Mouse (Mus musculus) left cerebral cortex, postnatal 36 days (tissue): ENCODE measurements around the gene Hoxd8. TPM values are rescaled to one million over a fixed set of nuclear protein-coding genes. Genes with fewer than 3 reads are reported as not detected.

ENCODE experiments used
- DNase-seq, 2 experiments: peaks; one replicate each; pipeline ENCODE4 v3.0.0; 2021 to 2022; ENCODE audit warnings: low spot score in 2 of 2, mixed read lengths in 1 of 2
- intact Hi-C: fragments of 180-260 bp; cut with DNase I; formaldehyde crosslinking; loops from one replicate; pipeline ENCODE4 v1.15.1; 2025
- total RNA-seq, 2 experiments: library from RNA; stranded (reverse); gene quantifications; 2 replicates each; pipeline ENCODE4 v1.2.3; 2021

Gene Hoxd8
- total RNA-seq, 2 experiments from 2014 or later = not detected

DNA sequence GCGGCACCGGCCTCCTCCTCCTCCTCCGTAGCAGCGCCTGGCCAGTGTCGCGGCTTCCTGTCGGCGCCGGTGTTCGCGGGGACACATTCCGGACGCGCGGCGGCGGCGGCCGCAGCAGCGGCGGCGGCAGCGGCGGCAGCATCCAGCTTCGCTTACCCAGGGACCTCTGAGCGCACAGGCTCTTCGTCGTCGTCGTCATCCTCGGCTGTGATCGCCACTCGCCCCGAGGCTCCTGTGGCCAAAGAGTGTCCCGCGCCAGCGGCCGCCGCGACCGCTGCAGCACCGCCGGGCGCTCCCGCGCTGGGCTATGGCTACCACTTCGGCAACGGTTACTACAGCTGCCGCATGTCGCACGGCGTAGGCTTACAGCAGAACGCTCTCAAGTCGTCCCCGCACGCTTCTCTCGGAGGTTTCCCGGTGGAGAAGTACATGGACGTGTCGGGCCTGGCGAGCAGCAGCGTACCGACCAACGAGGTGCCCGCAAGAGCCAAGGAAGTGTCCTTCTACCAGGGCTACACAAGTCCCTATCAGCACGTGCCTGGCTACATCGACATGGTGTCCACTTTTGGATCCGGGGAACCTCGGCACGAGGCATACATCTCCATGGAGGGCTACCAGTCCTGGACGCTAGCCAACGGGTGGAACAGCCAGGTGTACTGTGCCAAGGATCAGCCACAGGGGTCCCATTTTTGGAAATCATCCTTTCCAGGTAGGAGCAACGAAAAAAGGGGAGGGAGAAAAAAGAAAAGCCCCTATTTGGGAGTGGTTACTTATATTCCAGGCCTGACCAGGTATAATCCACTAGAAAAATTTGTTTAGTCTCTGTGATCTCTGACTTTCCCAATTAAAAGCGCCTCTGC lies 35.8 kb upstream of the Hoxd8 start:
- DNase-seq = peak in 1 of 2 experiments; percentile 23
- intact Hi-C loops = loop anchor here (10.0 kb wide), 1 partner anchor 894 kb away; the partner anchor contains the start of gene Chn1

DNA sequence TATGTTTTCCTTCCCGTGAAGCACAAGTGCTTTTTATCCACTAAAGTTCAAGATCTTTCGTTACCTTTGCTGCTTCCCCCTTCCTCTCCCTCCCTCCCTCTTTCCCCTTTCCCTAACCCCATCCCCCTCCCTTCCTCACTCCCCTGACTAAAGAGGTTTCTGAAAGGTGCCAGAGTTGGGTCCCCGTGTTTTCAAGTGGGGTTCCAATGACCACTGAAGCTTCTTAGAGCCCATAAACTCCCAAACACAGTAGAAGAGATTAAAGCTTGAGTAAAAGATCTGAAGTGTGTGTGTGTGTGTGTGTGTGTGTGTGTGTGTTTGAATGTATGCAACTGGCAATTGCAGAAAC lies 35.2 kb upstream of the Hoxd8 start:
- intact Hi-C loops = loop anchor here (10.0 kb wide), 1 partner anchor 894 kb away; the partner anchor contains the start of gene Chn1
- DNase-seq = peak in 1 of 2 experiments; percentile 4

DNA sequence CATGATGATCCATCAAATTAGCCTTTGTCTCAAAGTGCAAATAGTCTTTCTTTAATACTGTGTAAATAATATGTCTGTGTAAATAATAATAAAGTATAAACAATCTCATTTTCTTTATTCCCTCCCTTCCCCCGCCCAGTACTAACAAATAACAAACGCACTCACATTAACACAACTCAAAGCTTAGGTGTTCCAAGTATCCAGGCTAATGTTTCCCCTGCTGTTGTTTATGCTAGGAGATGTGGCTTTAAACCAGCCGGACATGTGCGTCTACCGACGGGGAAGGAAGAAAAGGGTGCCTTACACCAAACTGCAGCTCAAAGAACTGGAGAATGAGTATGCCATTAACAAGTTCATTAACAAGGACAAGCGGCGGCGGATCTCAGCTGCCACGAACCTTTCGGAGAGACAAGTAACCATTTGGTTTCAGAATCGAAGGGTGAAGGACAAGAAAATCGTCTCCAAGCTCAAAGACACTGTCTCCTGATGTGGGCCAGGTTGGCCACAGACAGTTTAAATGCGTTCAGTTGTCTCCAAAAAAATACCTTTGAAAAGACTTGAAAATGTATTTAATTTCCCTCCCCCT lies 34.7 kb upstream of the Hoxd8 start:
- intact Hi-C loops = loop anchor here (10.0 kb wide), 1 partner anchor 895 kb away; the partner anchor contains the start of gene Chn1

DNA sequence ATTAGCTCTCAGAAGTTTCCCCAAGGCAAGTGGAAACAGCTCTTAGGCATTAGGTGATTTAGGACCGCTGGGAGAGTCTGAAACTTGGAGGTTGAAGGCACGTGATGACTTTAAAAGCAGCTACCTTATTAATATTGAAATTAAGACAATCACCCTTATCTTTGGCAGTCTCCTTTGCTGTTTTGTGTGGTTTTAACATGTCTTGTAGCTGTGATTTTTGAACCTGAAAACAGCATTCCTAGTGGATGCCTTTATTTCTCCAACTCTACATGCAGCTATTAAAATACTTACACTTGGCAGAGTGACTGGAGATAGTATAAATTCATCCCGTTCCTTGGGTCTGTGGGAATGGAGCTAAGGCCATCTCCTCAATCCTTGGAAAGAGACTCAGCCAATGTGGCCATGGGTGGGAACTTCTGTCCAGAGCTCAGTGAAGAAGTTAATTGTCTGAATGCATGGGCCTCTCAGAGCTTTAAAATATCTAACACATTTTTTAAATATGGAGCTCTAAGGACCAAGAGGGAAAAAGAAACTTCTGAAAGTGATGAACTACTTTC lies 33.7 kb upstream of the Hoxd8 start:
- intact Hi-C loops = no loop called here
- peak in 1 of 2 experiments; percentile 2 for DNase-seq

More for the DNA sequence above, 34.7 kb upstream of the Hoxd8 start:
- peak in 1 of 2 experiments; percentile 2 for DNase-seq

DNA sequence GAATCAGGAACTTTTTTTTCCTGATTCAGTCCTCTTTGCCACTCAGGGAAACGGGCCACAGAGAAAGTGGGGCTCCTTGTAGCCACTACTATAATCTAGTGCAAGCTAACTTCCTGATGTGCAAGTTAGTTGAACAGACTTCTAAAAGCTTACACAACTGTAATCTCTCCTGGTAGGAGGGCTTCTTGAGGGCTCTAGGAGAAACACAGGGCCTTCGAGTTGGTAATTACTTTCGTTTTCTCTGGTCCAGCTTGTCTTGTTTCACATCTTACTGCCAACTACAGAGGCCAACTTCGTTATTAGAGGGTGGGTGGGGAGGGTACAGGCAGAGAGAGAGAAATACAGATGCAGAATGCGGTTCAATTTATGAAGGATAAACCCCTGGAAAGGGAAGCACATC lies 32.6 kb upstream of the Hoxd8 start:
- DNase-seq = peak in 1 of 2 experiments; percentile 3
- intact Hi-C loops = no loop called here

DNA sequence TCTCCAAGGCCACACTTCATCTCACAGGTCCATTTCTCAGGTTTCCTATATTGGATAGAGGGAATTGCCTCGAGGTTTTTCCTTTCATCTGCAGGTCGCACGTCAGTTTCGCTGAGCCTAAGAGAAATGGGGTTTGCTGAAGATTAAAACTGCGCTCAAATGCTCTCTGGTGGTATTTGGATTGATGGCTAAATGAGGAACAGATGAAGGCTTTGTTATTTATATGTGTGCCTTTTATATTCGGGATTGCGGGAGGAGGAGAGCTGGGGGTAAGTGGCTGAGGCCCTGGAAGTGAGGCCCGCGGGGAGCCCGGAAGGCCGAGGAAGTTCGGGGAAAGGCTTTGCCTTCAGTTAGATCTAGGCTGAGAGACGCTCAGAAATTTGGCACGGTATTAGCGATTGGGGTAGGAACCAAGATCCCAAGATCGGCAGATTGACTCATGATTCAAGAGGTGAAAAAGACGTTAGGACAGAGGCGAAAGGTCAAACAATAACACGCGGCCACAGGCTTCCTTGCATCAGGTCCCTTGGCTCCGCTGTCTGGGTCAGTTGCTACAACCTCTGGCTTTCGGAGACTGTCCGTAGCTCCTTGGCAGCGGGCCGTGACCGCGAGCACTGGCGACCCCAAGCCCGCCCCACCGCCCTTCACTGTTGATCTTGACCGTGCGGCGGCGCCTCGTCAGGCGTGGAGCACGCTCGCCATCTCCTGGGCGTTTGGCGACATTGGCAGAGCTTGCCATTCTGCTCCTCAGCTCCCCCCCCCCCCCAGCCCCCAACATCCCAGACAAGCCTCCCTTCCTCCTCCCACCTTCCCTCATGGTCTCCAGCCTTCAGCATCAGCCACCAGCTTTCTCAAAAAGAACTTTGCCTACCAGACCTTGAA lies 31.7 kb upstream of the Hoxd8 start:
- DNase-seq = peak in 1 of 2 experiments; percentile 18
- intact Hi-C loops = no loop called here

DNA sequence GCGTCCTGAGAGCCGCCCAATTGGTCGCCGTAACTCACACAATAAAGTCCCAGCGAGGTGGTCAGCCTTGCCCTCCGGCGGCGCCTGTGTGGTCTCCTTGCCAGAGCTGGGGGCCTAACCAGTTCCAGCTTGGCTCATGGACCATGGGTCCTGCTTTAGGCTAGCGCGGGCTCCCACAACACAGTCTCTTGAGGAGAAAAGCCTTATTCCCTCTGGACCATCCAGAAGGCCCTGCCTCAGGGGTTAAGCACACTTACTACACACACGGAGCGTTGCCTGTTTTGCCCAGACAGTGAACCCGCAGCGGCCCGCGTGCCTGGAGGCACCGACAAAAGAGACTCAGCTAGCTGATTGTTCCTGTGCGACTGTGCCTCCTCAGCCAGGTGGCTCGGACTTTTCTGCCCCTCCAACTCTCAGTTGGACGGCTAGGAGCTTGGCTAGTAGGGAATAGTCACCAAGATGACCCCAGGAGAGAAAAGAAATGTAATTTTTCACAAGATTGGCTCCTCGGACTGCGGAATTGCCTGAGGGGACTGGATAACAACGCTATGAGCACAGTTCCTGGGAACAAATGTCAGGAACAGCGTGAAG lies 30.5 kb upstream of the Hoxd8 start:
- intact Hi-C loops = no loop called here
- DNase-seq = peak in 1 of 2 experiments; percentile 3

DNA sequence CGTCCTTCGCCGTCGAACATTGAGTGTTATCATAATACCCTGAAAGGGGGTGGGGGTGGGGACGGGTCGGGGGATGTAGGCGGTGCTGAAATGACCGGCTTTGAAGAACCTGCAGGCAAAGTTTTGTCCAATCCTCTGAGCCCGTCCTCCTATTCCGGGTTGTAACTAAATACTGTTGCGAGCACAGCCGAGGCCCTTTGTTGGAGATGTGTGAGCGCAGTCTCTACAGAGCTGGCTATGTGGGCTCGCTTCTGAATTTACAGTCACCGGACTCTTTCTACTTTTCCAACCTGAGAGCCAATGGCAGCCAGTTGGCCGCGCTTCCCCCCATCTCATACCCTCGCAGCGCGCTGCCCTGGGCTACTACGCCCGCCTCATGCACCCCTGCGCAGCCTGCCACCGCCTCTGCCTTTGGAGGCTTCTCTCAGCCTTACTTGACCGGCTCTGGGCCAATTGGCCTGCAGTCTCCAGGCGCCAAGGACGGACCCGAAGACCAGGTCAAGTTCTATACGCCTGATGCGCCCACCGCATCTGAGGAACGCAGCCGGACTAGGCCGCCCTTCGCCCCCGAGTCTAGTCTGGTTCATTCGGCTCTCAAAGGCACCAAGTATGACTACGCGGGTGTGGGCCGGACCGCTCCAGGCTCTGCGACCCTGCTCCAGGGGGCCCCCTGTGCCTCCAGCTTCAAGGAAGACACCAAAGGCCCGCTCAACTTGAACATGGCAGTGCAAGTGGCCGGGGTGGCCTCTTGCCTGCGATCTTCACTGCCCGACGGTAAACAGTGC lies 29.3 kb upstream of the Hoxd8 start, which contains the start of gene Hoxd12:
Hoxd12 (plus strand) TSS at position 133 of the 785 bp plus-strand sequence.
- peak in 1 of 2 experiments; percentile 3 for DNase-seq
- intact Hi-C loops = no loop called here

DNA sequence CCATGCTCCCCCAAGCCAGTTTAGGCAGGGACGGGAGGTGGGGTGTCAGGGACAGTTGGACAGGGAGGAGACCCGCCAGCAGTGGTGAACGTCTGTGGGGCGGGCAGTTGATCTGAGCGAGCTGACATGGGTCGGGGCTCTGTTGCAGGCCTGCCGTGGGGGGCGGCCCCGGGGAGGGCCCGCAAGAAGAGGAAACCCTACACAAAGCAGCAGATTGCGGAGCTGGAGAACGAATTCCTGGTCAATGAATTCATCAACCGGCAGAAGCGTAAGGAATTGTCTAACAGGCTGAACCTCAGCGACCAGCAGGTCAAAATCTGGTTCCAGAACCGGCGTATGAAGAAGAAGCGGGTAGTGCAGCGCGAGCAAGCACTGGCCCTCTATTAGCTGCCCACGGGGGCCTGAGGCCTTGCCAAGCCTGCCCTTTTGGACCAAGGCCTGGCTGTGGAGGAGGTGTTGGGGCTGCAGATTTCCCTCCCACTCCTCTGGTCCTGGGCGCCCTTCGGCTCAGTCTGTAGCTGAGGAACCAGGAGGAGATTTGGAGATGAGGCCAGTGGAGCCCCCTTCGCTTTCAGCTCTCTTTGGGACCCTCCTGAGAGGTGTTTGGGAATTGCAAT lies 28.6 kb upstream of the Hoxd8 start:
- intact Hi-C loops = no loop called here
- peak in 1 of 2 experiments; percentile 2 for DNase-seq

DNA sequence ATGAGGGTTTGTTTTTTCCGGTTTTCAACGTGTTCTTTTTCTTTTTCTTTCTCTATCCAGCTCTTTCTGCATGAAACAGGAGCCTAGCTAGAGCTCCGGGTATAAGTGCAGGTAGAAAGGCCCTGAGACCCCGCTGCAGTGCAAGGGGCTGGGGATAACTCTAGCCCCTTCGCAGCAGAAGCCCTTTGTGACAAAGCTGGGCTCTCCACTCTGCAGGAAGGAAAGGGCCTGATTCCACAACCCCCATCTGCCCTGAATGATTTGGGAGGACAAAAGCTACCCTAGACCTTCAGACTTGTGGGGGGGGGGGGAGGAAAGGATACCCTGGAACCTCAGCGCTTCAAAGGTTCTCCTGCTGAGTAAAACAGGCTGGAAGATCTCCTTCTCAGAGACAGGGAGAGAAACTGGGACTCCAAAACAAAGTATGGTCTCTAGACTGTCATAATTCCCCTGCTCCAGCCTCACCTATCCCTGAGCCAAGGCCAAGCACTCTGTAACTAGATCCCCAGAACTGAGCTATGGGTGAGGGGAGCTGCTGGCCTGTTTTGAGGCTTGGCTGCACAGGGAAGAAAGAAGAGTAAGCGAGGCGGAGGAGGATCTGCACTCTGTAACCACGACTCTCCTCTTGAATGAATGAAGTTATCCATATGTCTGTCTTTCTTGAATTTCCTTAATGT lies 27.9 kb upstream of the Hoxd8 start:
- peak in 1 of 2 experiments; percentile 3 for DNase-seq
- intact Hi-C loops = no loop called here

DNA sequence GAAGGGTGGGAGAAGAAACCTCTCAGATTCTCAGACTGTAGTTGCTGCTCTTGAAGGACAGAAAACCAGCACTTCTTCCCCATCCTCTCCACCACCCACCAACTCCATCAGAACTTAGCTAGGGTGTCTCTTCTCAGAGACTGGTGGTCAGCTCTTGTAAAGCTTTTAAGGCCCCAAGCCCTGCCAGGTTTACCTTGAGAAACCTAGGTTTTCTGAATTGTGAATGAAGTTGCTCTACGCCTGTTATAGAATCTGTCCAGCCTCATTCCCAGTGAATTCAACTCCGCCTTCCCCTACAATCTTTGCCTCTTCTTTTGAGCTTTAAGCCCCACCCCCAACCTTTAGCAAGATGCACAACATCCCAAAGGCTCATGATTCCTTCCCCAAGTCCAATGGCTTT lies 27.3 kb upstream of the Hoxd8 start:
- intact Hi-C loops = no loop called here
- peak in 1 of 2 experiments; percentile 2 for DNase-seq

DNA sequence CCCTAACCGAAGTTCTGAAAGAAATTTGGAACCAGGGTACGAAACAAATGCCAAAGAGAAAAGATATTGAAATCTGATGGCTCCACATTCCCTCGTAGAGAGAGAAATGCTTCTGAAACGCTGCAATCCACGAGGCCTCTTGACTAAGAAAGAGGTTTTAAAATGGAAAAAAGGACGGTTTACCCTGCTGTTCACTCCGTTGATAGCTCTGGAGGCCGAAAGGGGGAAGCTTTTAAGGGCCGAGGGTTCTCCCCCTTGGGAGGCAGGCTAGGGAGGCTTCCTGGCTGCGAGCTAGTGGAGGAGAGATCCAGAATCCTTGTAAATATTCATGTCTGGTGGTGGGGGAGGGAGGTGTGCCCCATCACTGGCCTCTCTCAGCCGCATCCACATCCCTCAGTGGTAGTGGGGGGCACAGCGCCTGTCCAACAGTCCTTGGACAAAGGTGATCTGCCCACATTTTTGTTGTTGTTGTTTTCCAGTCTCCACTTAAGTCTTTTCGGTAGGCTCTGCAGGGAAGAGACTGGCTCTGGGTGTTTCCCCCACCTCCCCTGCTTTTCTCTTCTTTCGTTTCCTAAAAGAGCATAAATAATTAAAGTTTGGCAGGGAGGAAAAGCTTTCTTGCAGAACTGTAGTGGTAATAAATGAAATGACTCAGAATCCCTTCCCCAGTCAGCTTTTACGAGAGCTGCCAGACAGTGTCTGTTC lies 25.4 kb upstream of the Hoxd8 start, which contains the start of gene Hoxd11:
Hoxd11 (plus strand) TSS at position 667 of the 705 bp plus-strand sequence.
- intact Hi-C loops = no loop called here
- no peak for DNase-seq

DNA sequence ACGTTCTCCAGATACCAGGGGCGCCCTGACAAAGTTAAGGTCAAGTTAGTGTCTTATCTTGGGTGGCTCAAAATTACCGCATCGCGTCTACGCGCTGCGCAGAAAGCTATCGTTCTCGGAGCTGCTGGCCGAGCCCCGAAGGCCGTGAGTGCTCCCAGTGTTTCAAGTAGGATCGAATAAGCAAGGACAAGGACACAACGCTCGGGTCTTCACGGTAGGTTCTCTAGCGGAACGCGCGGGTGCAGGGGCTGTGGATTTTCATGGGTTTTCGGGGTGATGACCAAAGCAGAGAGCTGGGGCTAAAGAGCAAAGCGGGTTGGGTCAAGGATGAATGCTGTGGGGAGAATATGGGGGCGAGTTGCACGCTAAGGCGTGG lies 24.8 kb upstream of the Hoxd8 start:
- intact Hi-C loops = no loop called here
- DNase-seq = no peak

DNA sequence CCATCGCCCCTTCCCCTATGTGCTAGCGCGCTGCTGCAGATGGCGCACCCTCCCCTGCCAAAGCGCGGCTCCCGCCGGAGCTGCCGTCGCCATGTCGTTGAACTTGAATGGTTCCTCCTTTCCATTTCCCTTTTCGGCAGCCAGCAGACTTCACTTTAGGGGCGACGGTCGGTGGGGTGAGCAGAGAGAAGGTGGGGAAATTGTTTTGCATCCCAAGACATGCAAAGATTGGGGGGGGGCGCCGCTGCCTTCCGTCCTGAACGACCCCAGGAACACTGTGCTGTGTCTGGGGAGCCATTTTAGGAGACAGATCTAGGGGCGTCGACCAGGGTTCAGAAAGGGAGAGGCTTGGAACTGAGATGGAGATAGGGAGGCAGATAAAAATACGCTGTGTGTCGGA lies 24.4 kb upstream of the Hoxd8 start:
- intact Hi-C loops = loop anchor here (10.0 kb wide), 1 partner anchor 1405 kb away; the partner anchor contains the start of gene Sp9
- no peak for DNase-seq

DNA sequence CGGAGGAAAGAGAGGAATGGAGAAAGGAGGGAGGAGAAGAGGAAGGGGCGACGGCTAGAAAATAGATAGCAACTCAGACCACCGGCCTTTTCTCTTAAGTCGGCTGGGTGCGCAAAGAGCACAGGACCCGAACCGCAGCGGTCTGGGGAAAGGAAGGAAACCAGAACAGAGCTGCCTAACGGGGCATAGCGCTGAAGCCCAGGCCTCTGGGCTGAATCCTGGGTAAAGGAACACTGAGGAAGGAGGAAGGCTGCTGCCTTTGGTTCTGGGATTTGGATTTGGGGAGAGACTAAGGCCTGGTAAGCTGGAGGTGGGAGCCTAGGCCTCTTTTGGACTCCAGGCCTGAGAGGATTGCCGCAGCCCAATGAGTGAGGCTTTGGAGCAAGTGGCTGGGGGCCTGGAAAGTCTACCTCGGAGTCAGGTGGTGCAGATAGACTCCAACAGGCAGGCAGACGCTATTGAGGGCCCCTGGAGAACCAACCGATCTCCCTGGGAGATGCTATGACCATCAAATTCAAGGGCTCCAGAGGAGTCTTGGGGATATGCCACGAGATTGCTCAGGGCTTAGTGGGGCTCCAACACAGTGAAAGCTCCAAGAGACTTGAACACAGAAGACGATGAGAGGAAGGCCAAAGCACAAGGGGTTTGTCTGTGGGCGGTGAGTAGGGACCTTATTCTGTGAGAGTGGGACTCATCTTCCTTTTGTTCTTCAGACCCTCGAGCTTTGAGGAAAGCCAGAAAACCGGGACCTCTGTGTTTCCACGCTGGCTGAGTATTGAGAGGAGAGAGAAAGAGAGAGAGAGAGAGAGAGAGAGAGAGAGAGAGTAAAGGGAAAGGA lies 23.6 kb upstream of the Hoxd8 start:
- DNase-seq = no peak
- intact Hi-C loops = loop anchor here (10.0 kb wide), 1 partner anchor 1406 kb away; the partner anchor contains the start of gene Sp9
